Comparison of ENCODE assay signal across 9 mouse cellular contexts in genomic region chr11:55204602-55205001, GRCm38 (mm10). TPM values are rescaled to one million over a fixed set of nuclear protein-coding genes. Genes with fewer than 3 reads are reported as not detected.
DNase-seq lines count a peak whose midpoint lies in the region; ATAC-seq and TF ChIP-seq lines count a peak whose summit lies in the region.
"Had no signal": no experiment of that assay in that cellular context is flagged by ENCODE, and none has a peak within 500 bp of the region (broad histone marks: within the 10 kb centered on the region; RNA-seq: fewer than 3 reads in every experiment).

No protein-coding gene starts in this region.

- ATAC-seq in heart, postnatal 0 days (ENCODE audit: insufficient read depth, low read depth): peak; percentile 35
- peak; percentile 8 for ATAC-seq in limb, embryonic 11.5 days (ENCODE audit: insufficient number of reproducible peaks, low FRiP score, low TSS enrichment, low read depth)
- ATAC-seq in midbrain, embryonic 13.5 days: peak; percentile 79

- peak overlapping the region; percentile 91 for H3K4me2 ChIP-seq in heart, postnatal 0 days (ENCODE audit: low read depth, low read length)
- peak overlapping the region; percentile 86 for H3K4me2 ChIP-seq in limb, embryonic 11.5 days (ENCODE audit: low read depth, severe bottlenecking)
- peak overlapping the region; percentile 98 for H3K4me2 ChIP-seq in midbrain, embryonic 13.5 days (replicated peaks)

- 2% methylated on average over 17 of the region's 17 CpGs for WGBS in heart, postnatal 0 days
- 10% methylated on average over 17 of the region's 17 CpGs for WGBS in limb, embryonic 11.5 days
- 10% methylated on average over 17 of the region's 17 CpGs for WGBS in midbrain, embryonic 13.5 days

- H3K9ac ChIP-seq in heart, postnatal 0 days (replicated peaks; ENCODE audit: low read depth, low read length): peak overlapping the region; percentile 65
- H3K9ac ChIP-seq in limb, embryonic 11.5 days (ENCODE audit: low read length): peak overlapping the region; percentile 62
- H3K9ac ChIP-seq in midbrain, embryonic 13.5 days (replicated peaks): peak overlapping the region; percentile 85

- TF ChIP-seq EP300 in heart, postnatal 0 days (IDR thresholded peaks at IDR 0.05; ENCODE audit: low read depth): no peak

- no peaks in the 10 kb centered on the region for H3K9me3 ChIP-seq in heart, postnatal 0 days (replicated peaks; ENCODE audit: control insufficient read depth, low read length)
- H3K9me3 ChIP-seq in limb, embryonic 11.5 days (ENCODE audit: control insufficient read depth, low read length): no peaks in the 10 kb centered on the region
- no peaks in the 10 kb centered on the region for H3K9me3 ChIP-seq in midbrain, embryonic 13.5 days

- no peak for TF ChIP-seq CTCF in cortical plate, adult 2 months (IDR thresholded peaks at IDR 0.05; ENCODE audit: extremely low read depth, insufficient read depth, low read length)
- TF ChIP-seq CTCF in heart, postnatal 0 days (IDR thresholded peaks at IDR 0.05; ENCODE audit: low read depth): no peak

- TF ChIP-seq POLR2A in cortical plate, adult 2 months (IDR thresholded peaks at IDR 0.05; ENCODE audit: extremely low read depth, insufficient read depth, low read length): no peak

- H3K27me3 ChIP-seq in heart, postnatal 0 days (ENCODE audit: control insufficient read depth, insufficient read depth, low read length): no peaks in the 10 kb centered on the region
- H3K27me3 ChIP-seq in limb, embryonic 11.5 days (ENCODE audit: control insufficient read depth, insufficient read depth, low read length): no peaks in the 10 kb centered on the region
- H3K27me3 ChIP-seq in midbrain, embryonic 13.5 days: no peaks in the 10 kb centered on the region; the same call in 1 of the 2 replicates

- no peaks in the 10 kb centered on the region for H3K4me1 ChIP-seq in cortical plate, adult 2 months (ENCODE audit: control insufficient read depth, insufficient read depth, low read length)
- peaks cover 6% of the 10 kb centered on the region; the same call in 1 of the 2 replicates for H3K4me1 ChIP-seq in heart, postnatal 0 days (ENCODE audit: control insufficient read depth, insufficient read depth)
- H3K4me1 ChIP-seq in limb, embryonic 11.5 days (ENCODE audit: control insufficient read depth, insufficient read depth, low read length): no peaks in the 10 kb centered on the region
- peaks cover 26% of the 10 kb centered on the region for H3K4me1 ChIP-seq in midbrain, embryonic 13.5 days (replicated peaks)

- 0 out of 2 replicates have a peak overlapping the region, but pooled peaks have one; percentile 53 for H3K27ac ChIP-seq in cortical plate, adult 2 months (ENCODE audit: insufficient read depth, low read length)
- no peak overlapping the region for H3K27ac ChIP-seq in heart, postnatal 0 days (ENCODE audit: low read depth)
- no peak overlapping the region for H3K27ac ChIP-seq in limb, embryonic 11.5 days (replicated peaks; ENCODE audit: low read depth, low read length)
- H3K27ac ChIP-seq in midbrain, embryonic 13.5 days: peak overlapping the region; percentile 44; the same call in 1 of the 2 replicates

- intact Hi-C loops in left cerebral cortex, postnatal 4 days (cut with DNase I): loop anchor here (2.0 to 10.0 kb wide), 2 partner anchors 182 to 240 kb away; no protein-coding TSS in a partner anchor

- DNase-seq in left cerebral cortex, postnatal 4 days: peak; percentile 17
- DNase-seq in left cerebral cortex, adult 18-20 months (ENCODE audit: low spot score in 2 of 2): no peak
- peak; percentile 60 for DNase-seq in MN1 (ENCODE audit: low spot score)
- DNase-seq in heart, postnatal 0 days (ENCODE audit: low spot score): no peak
- no peak for DNase-seq in limb, embryonic 11.5 days (ENCODE audit: low spot score)
- no peak for DNase-seq in ovary, postnatal 14 days (ENCODE audit: low spot score)

- H3K4me3 ChIP-seq in cortical plate, adult 2 months (ENCODE audit: insufficient read depth, low read length): peak overlapping the region; percentile 95
- H3K4me3 ChIP-seq in heart, postnatal 0 days (ENCODE audit: low read depth, low read length): peak overlapping the region; percentile 75
- peak overlapping the region; percentile 63 for H3K4me3 ChIP-seq in limb, embryonic 11.5 days (ENCODE audit: low read depth, low read length)
- peak overlapping the region; percentile 88 for H3K4me3 ChIP-seq in midbrain, embryonic 13.5 days (replicated peaks)

- H3K36me3 ChIP-seq in heart, postnatal 0 days (replicated peaks; ENCODE audit: control insufficient read depth, insufficient read depth, low read length): no peaks in the 10 kb centered on the region
- no peaks in the 10 kb centered on the region for H3K36me3 ChIP-seq in limb, embryonic 11.5 days (ENCODE audit: control insufficient read depth, insufficient read depth, low read length)
- no peaks in the 10 kb centered on the region for H3K36me3 ChIP-seq in midbrain, embryonic 13.5 days

RNA-seq across cellular contexts. Expression of gene Slc36a1, which starts 0.5 kb away (rescaled TPM):
- total RNA-seq in left cerebral cortex, postnatal 4 days (2021): 10 to 100 TPM; 33.5 to 41.3 TPM
- total RNA-seq in left cerebral cortex, adult 18-20 months (2021): 10 to 100 TPM; 75.5 to 82.1 TPM
- 33.5 and 35.9 TPM in 2 replicates for polyA plus RNA-seq in cortical plate, adult 2 months (2012; rRNA removed)
- total RNA-seq in heart, postnatal 0 days (2014; rRNA removed; ENCODE audit: low replicate concordance): 6.9 and 7.8 TPM in 2 replicates
- 0.71 and 1.00 TPM in 2 replicates for polyA plus RNA-seq in heart, postnatal 0 days (2015; fragmentation: Nextera tagmentation; extraction: Ambion mirVana)
- 1.7 and 1.9 TPM in 2 replicates for polyA plus RNA-seq in limb, embryonic 11.5 days (2014; fragmentation: Nextera tagmentation; extraction: Ambion mirVana)
- polyA plus RNA-seq in midbrain, embryonic 13.5 days (2015; fragmentation: Nextera tagmentation; extraction: Ambion mirVana): 2.7 and 2.8 TPM in 2 replicates

RNA-seq across cellular contexts. Expression of gene Slc36a2, which starts 19.7 kb away (rescaled TPM):
- under 1 TPM in 1 of 2 experiments, not detected in 1; 0.52 TPM for total RNA-seq in left cerebral cortex, postnatal 4 days (2021)
- total RNA-seq in left cerebral cortex, adult 18-20 months (2021): under 1 TPM in 1 of 2 experiments, not detected in 1; 0.35 TPM
- polyA plus RNA-seq in cortical plate, adult 2 months (2012; rRNA removed): 0.53 and 0.75 TPM in 2 replicates
- total RNA-seq in heart, postnatal 0 days (2014; rRNA removed; ENCODE audit: low replicate concordance): 2.5 and 10.2 TPM in 2 replicates
- 6.6 and 7.0 TPM in 2 replicates for polyA plus RNA-seq in heart, postnatal 0 days (2015; fragmentation: Nextera tagmentation; extraction: Ambion mirVana)
- 0.13 and 0.24 TPM in 2 replicates for polyA plus RNA-seq in limb, embryonic 11.5 days (2014; fragmentation: Nextera tagmentation; extraction: Ambion mirVana)
- 0.17 and 0.27 TPM in 2 replicates for polyA plus RNA-seq in midbrain, embryonic 13.5 days (2015; fragmentation: Nextera tagmentation; extraction: Ambion mirVana)

RNA-seq across cellular contexts. Expression of gene Slc36a3, which starts 53.1 kb away (rescaled TPM):
- total RNA-seq in left cerebral cortex, postnatal 4 days (2021): not detected
- not detected for total RNA-seq in left cerebral cortex, adult 18-20 months (2021)
- polyA plus RNA-seq in cortical plate, adult 2 months (2012; rRNA removed): not detected in 2 replicates
- not detected in 2 replicates for total RNA-seq in heart, postnatal 0 days (2014; rRNA removed; ENCODE audit: low replicate concordance)
- not detected in 2 replicates for polyA plus RNA-seq in heart, postnatal 0 days (2015; fragmentation: Nextera tagmentation; extraction: Ambion mirVana)
- not detected in 2 replicates for polyA plus RNA-seq in limb, embryonic 11.5 days (2014; fragmentation: Nextera tagmentation; extraction: Ambion mirVana)
- not detected in 2 replicates for polyA plus RNA-seq in midbrain, embryonic 13.5 days (2015; fragmentation: Nextera tagmentation; extraction: Ambion mirVana)
- polyA plus RNA-seq: frontal cortex, adult 2 months had no signal

Comparison
In these comparisons a context has a peak if more than half of its experiments do, and no peak if none do; other contexts are left out.
1. DNase-seq: peak in left cerebral cortex, postnatal 4 days (single experiment) and MN1 (single experiment); none in left cerebral cortex, adult 18-20 months (0 of 2), heart, postnatal 0 days (single experiment), limb, embryonic 11.5 days (single experiment) and ovary, postnatal 14 days (single experiment).
2. H3K27ac ChIP-seq: peak in cortical plate, adult 2 months (single experiment) and midbrain, embryonic 13.5 days (single experiment); none in heart, postnatal 0 days (single experiment) and limb, embryonic 11.5 days (single experiment).
3. ATAC-seq: peak in every context shown above with its lines; median percentile 79 in midbrain, embryonic 13.5 days; 35 in heart, postnatal 0 days; 8 in limb, embryonic 11.5 days.
4. Peak in every context shown above with its lines, with median percentiles within 50 percentile points of each other: H3K4me3 ChIP-seq, H3K4me2 ChIP-seq and H3K9ac ChIP-seq.